ENCODE assay signal across 12 mouse cellular contexts in the genomic region with DNA sequence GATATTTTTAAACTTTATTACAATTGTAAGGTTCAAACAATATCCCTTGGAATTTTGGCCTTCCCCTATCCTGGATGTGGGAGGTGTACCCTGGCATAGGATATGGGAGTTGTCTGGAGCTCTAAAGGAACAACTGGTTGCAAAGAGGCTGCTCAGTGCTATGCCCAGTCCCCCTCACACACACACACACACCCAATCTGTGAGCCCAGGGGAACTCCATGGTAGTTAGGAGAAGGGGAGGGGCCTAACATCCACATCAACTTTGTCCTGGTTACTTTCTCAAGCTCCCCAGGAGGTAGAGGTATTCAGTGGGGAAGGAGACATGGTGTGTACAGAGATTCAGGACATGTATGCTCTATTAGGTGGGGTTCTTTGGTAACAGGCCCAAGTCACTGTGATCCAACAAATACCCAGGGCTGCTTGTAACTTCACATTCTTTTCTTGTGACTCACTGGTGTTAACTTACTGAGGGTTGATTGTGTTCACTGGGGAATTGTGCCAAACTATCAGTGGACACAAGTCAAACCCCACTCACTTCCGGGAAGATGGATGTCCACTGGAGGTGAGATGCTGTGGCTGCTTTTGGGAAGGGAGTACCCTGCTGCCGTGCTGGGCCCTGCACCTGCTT. TPM values are rescaled to one million over a fixed set of nuclear protein-coding genes. Genes with fewer than 3 reads are reported as not detected.
DNase-seq lines count a peak whose midpoint lies in the region; ATAC-seq and TF ChIP-seq lines count a peak whose summit lies in the region.
"Had no signal": no experiment of that assay in that cellular context is flagged by ENCODE, and none has a peak within 500 bp of the region (broad histone marks: within the 10 kb centered on the region; RNA-seq: fewer than 3 reads in every experiment).

No protein-coding gene starts in this region.

- H3K9me3 ChIP-seq in lung, embryonic 14.5 days (ENCODE audit: low read depth, low read length), result no peaks in the 10 kb centered on the region
- no peaks in the 10 kb centered on the region for H3K9me3 ChIP-seq in intestine, embryonic 16.5 days (ENCODE audit: control insufficient read depth, low read length)
- no peaks in the 10 kb centered on the region for H3K9me3 ChIP-seq in kidney, embryonic 15.5 days (replicated peaks)
- H3K9me3 ChIP-seq in forebrain, embryonic 14.5 days (replicated peaks; ENCODE audit: control insufficient read depth, low read length), result no peaks in the 10 kb centered on the region
- H3K9me3 ChIP-seq: hindbrain, embryonic 15.5 days; midbrain, embryonic 12.5 days had no signal

- no peak overlapping the region for H3K4me3 ChIP-seq in lung, embryonic 14.5 days (ENCODE audit: low read depth, low read length)
- no peak overlapping the region for H3K4me3 ChIP-seq in bone marrow, adult 2 months (replicated peaks; ENCODE audit: control insufficient read depth, low read depth, low read length)
- H3K4me3 ChIP-seq in intestine, embryonic 16.5 days (ENCODE audit: low read length), result no peak overlapping the region
- no peak overlapping the region for H3K4me3 ChIP-seq in kidney, embryonic 15.5 days (replicated peaks)
- no peak overlapping the region for H3K4me3 ChIP-seq in forebrain, embryonic 14.5 days (ENCODE audit: low read depth, low read length)
- H3K4me3 ChIP-seq: hindbrain, embryonic 15.5 days; midbrain, embryonic 12.5 days had no signal

- no peak for TF ChIP-seq CTCF in lung, embryonic 14.5 days (IDR thresholded peaks at IDR 0.05; ENCODE audit: low read depth)
- no peak for TF ChIP-seq CTCF in bone marrow, adult 2 months (IDR thresholded peaks at IDR 0.05; ENCODE audit: control insufficient read depth, insufficient read depth, low read length)

- no peak for TF ChIP-seq POLR2A in bone marrow, adult 2 months (IDR thresholded peaks at IDR 0.05; ENCODE audit: borderline replicate concordance, control insufficient read depth, low read depth, low read length)

- peak; percentile 38 for DNase-seq in lung, embryonic 14.5 days
- no peak for DNase-seq in lung, postnatal 4 days
- no peak for DNase-seq in forebrain, embryonic 14.5 days (ENCODE audit: low spot score)
- DNase-seq: adrenal gland, postnatal 10 days; cerebellum, postnatal 36 days had no signal

- peak; percentile 33; the same call in 1 of the 2 replicates for ATAC-seq in lung, embryonic 14.5 days (ENCODE audit: insufficient read depth)
- ATAC-seq in intestine, embryonic 16.5 days, result peak; percentile 42; the same call in 1 of the 2 replicates
- peak; percentile 2; the same call in 1 of the 2 replicates for ATAC-seq in megakaryocyte progenitor cell, adult 5-6 weeks (replicated peaks; ENCODE audit: poor library complexity)
- ATAC-seq in kidney, embryonic 15.5 days (replicated peaks; ENCODE audit: low FRiP score), result no peak
- ATAC-seq in forebrain, embryonic 14.5 days, result no peak

- H3K27me3 ChIP-seq in lung, embryonic 14.5 days (ENCODE audit: insufficient read depth, low read length), result no peaks in the 10 kb centered on the region
- no peaks in the 10 kb centered on the region for H3K27me3 ChIP-seq in intestine, embryonic 16.5 days (replicated peaks; ENCODE audit: control insufficient read depth, insufficient read depth, low read length)
- no peaks in the 10 kb centered on the region; the same call in 1 of the 2 replicates for H3K27me3 ChIP-seq in kidney, embryonic 15.5 days
- H3K27me3 ChIP-seq in forebrain, embryonic 14.5 days (replicated peaks; ENCODE audit: control insufficient read depth, insufficient read depth, low read length), result no peaks in the 10 kb centered on the region; the same call in 1 of the 2 replicates
- H3K27me3 ChIP-seq: hindbrain, embryonic 15.5 days; midbrain, embryonic 12.5 days had no signal

- H3K27ac ChIP-seq in lung, embryonic 14.5 days (ENCODE audit: low read depth), result 0 out of 2 replicates have a peak overlapping the region, but pooled peaks have one; percentile 13
- H3K27ac ChIP-seq in bone marrow, adult 2 months (ENCODE audit: control insufficient read depth, insufficient read depth, low read depth, low read length, poor library complexity), result peak overlapping the region; percentile 39; the same call in 1 of the 2 replicates
- no peak overlapping the region for H3K27ac ChIP-seq in intestine, embryonic 16.5 days (ENCODE audit: low read length)
- H3K27ac ChIP-seq in kidney, embryonic 15.5 days, result no peak overlapping the region
- no peak overlapping the region for H3K27ac ChIP-seq in forebrain, embryonic 14.5 days (ENCODE audit: low read depth, low read length)
- H3K27ac ChIP-seq: hindbrain, embryonic 15.5 days; midbrain, embryonic 12.5 days had no signal

- H3K4me2 ChIP-seq in lung, embryonic 14.5 days, result no peak overlapping the region
- no peak overlapping the region for H3K4me2 ChIP-seq in intestine, embryonic 16.5 days (ENCODE audit: low read depth, low read length)
- no peak overlapping the region for H3K4me2 ChIP-seq in kidney, embryonic 15.5 days
- no peak overlapping the region for H3K4me2 ChIP-seq in forebrain, embryonic 14.5 days (ENCODE audit: low read length)
- H3K4me2 ChIP-seq: hindbrain, embryonic 15.5 days; midbrain, embryonic 12.5 days had no signal

- 37% methylated on average over 2 of the region's 2 CpGs for WGBS in lung, embryonic 14.5 days
- WGBS in bone marrow, adult 2 months, result 87% methylated on average over 2 of the region's 2 CpGs
- 75% methylated on average over 2 of the region's 2 CpGs for WGBS in intestine, embryonic 16.5 days
- WGBS in kidney, embryonic 15.5 days, result 57% methylated on average over 2 of the region's 2 CpGs
- WGBS in forebrain, embryonic 14.5 days, result 73% methylated on average over 2 of the region's 2 CpGs

- H3K4me1 ChIP-seq in lung, embryonic 14.5 days (ENCODE audit: insufficient read depth), result peaks cover 3% of the 10 kb centered on the region; the same call in 1 of the 2 replicates
- H3K4me1 ChIP-seq in bone marrow, adult 2 months (ENCODE audit: control insufficient read depth, insufficient read depth, low read length), result no peaks in the 10 kb centered on the region; the same call in 1 of the 2 replicates
- H3K4me1 ChIP-seq in intestine, embryonic 16.5 days (ENCODE audit: control insufficient read depth, insufficient read depth, low read length), result peaks cover 19% of the 10 kb centered on the region
- peaks cover 36% of the 10 kb centered on the region for H3K4me1 ChIP-seq in kidney, embryonic 15.5 days
- no peaks in the 10 kb centered on the region for H3K4me1 ChIP-seq in forebrain, embryonic 14.5 days (ENCODE audit: control insufficient read depth, insufficient read depth, low read length)
- H3K4me1 ChIP-seq: midbrain, embryonic 12.5 days had no signal

- no peak overlapping the region for H3K9ac ChIP-seq in lung, embryonic 14.5 days
- H3K9ac ChIP-seq in intestine, embryonic 16.5 days (ENCODE audit: low read depth, low read length), result no peak overlapping the region
- no peak overlapping the region for H3K9ac ChIP-seq in kidney, embryonic 15.5 days
- no peak overlapping the region for H3K9ac ChIP-seq in forebrain, embryonic 14.5 days (ENCODE audit: low read length)
- H3K9ac ChIP-seq: hindbrain, embryonic 15.5 days; midbrain, embryonic 12.5 days had no signal

- H3K36me3 ChIP-seq in lung, embryonic 14.5 days (ENCODE audit: insufficient read depth), result no peaks in the 10 kb centered on the region
- no peaks in the 10 kb centered on the region for H3K36me3 ChIP-seq in intestine, embryonic 16.5 days (ENCODE audit: control insufficient read depth, insufficient read depth, low read length)
- no peaks in the 10 kb centered on the region for H3K36me3 ChIP-seq in kidney, embryonic 15.5 days
- no peaks in the 10 kb centered on the region for H3K36me3 ChIP-seq in forebrain, embryonic 14.5 days (ENCODE audit: control insufficient read depth, insufficient read depth, low read length)
- H3K36me3 ChIP-seq: hindbrain, embryonic 15.5 days; midbrain, embryonic 12.5 days had no signal

RNA-seq across cellular contexts. Expression of a gene that starts 9.5 kb away (rescaled TPM):
- polyA plus RNA-seq in lung, embryonic 14.5 days (2014; fragmentation: Nextera tagmentation; extraction: Ambion mirVana), result 22.2 and 27.9 TPM in 2 replicates
- polyA plus RNA-seq in bone marrow, adult 2 months (2011; ENCODE audit: insufficient read depth, insufficient read length, low replicate concordance, missing spikeins), result 11.7 and 12.9 TPM in 2 replicates
- 17.1 and 20.5 TPM in 2 replicates for polyA plus RNA-seq in intestine, embryonic 16.5 days (2015; fragmentation: Nextera tagmentation; extraction: Ambion mirVana)
- 59.0 and 59.9 TPM in 2 replicates for total RNA-seq in megakaryocyte progenitor cell, adult 5-6 weeks (2015)
- total RNA-seq in megakaryocyte progenitor cell, adult 5-6 weeks (2017), result 36.8 and 43.4 TPM in 2 replicates
- 24.0 and 29.6 TPM in 2 replicates for polyA plus RNA-seq in kidney, embryonic 15.5 days (2015; fragmentation: Nextera tagmentation; extraction: Ambion mirVana)
- 10.1 and 11.3 TPM in 2 replicates for polyA plus RNA-seq in forebrain, embryonic 14.5 days (2014; fragmentation: Nextera tagmentation; extraction: Ambion mirVana)

RNA-seq across cellular contexts. Expression of a gene that starts 30.6 kb away (rescaled TPM):
- 13.8 and 15.9 TPM in 2 replicates for polyA plus RNA-seq in lung, embryonic 14.5 days (2014; fragmentation: Nextera tagmentation; extraction: Ambion mirVana)
- polyA plus RNA-seq in bone marrow, adult 2 months (2011; ENCODE audit: insufficient read depth, insufficient read length, low replicate concordance, missing spikeins), result 2.0 and 3.2 TPM in 2 replicates
- polyA plus RNA-seq in intestine, embryonic 16.5 days (2015; fragmentation: Nextera tagmentation; extraction: Ambion mirVana), result 6.2 and 7.5 TPM in 2 replicates
- 0.12 TPM in 1 of 2 replicates, not detected in the other for total RNA-seq in megakaryocyte progenitor cell, adult 5-6 weeks (2015)
- total RNA-seq in megakaryocyte progenitor cell, adult 5-6 weeks (2017), result not detected in 2 replicates
- 8.7 and 10.0 TPM in 2 replicates for polyA plus RNA-seq in kidney, embryonic 15.5 days (2015; fragmentation: Nextera tagmentation; extraction: Ambion mirVana)
- 10.5 and 10.8 TPM in 2 replicates for polyA plus RNA-seq in forebrain, embryonic 14.5 days (2014; fragmentation: Nextera tagmentation; extraction: Ambion mirVana)
- total RNA-seq: granulocyte monocyte progenitor cell, adult 5-6 weeks had no signal

Comparison
In these comparisons a context has a peak if more than half of its experiments do, and no peak if none do; other contexts are left out.
1. ATAC-seq: peak in lung, embryonic 14.5 days (single experiment), intestine, embryonic 16.5 days (single experiment) and megakaryocyte progenitor cell, adult 5-6 weeks (single experiment); none in kidney, embryonic 15.5 days (single experiment) and forebrain, embryonic 14.5 days (single experiment).
2. H3K27ac ChIP-seq: peak in lung, embryonic 14.5 days (single experiment) and bone marrow, adult 2 months (single experiment); none in intestine, embryonic 16.5 days (single experiment), kidney, embryonic 15.5 days (single experiment) and forebrain, embryonic 14.5 days (single experiment).